Mouse (Mus musculus) midbrain, postnatal 0 days (tissue): Measurements from ENCODE around the gene Wdr25. TPM values are rescaled to one million over a fixed set of nuclear protein-coding genes. Genes with fewer than 3 reads are reported as not detected.

Experiments used
- ATAC-seq: fragments of 200-750 bp; cut with Nextera tagmentation; 2 replicates; pipeline ENCODE4 v1.8.0; 2017; ENCODE audit warnings: moderate number of reproducible peaks, mild to moderate bottlenecking, moderate TSS enrichment, moderate library complexity; ENCODE audit not compliant: low FRiP score
- DNase-seq: peaks from one replicate; pipeline ENCODE4 v3.0.0-alpha.2; 2015; ENCODE audit warnings: low spot score
- H3K27ac ChIP-seq: fragments of 300-500 bp; sonication (generic); 2 replicates; pipeline ENCODE4 v1.5.1; 2014; ENCODE audit warnings: low read depth, mild to moderate bottlenecking, low read length, mixed read lengths
- H3K27me3 ChIP-seq: fragments of 300-500 bp; sonication (generic); 2 replicates; pipeline ENCODE4 v1.6.1; 2014; ENCODE audit warnings: low read length, control low read depth, mixed read lengths; ENCODE audit not compliant: insufficient read depth
- H3K36me3 ChIP-seq: fragments of 300-500 bp; sonication (generic); 2 replicates; pipeline ENCODE4 v1.6.1; 2014; ENCODE audit warnings: low read length, control low read depth, mixed read lengths; ENCODE audit not compliant: insufficient read depth
- H3K4me1 ChIP-seq: fragments of 300-500 bp; sonication (generic); 2 replicates; pipeline ENCODE4 v1.6.1; 2014; ENCODE audit warnings: mild to moderate bottlenecking, control low read depth, antibody characterized with exemption, low read length, mixed read lengths; ENCODE audit not compliant: insufficient read depth
- H3K4me2 ChIP-seq: fragments of 300-500 bp; sonication (generic); 2 replicates; pipeline ENCODE4 v1.6.1; 2014; ENCODE audit warnings: low read depth, mild to moderate bottlenecking, low read length, mixed read lengths; ENCODE audit not compliant: poor library complexity, severe bottlenecking
- H3K4me3 ChIP-seq: fragments of 300-500 bp; sonication (generic); 2 replicates; pipeline ENCODE4 v1.5.1; 2014; ENCODE audit warnings: low read depth, mild to moderate bottlenecking, low read length, moderate library complexity
- H3K9ac ChIP-seq: fragments of 300-500 bp; sonication (generic); replicated peaks from 2 replicates; pipeline ENCODE4 v1.6.1; 2014; ENCODE audit warnings: mild to moderate bottlenecking, low read length, moderate library complexity, mixed read lengths; ENCODE audit not compliant: poor library complexity, severe bottlenecking
- H3K9me3 ChIP-seq: fragments of 300-500 bp; sonication (generic); 2 replicates; pipeline ENCODE4 v1.6.1; 2016; ENCODE audit warnings: low read length, control low read depth
- CTCF ChIP-seq: IDR thresholded peaks from 2 replicates; pipeline ENCODE4 v1.5.1; 2016; ENCODE audit warnings: antibody characterized with exemption, mild to moderate bottlenecking
- WGBS: fragments of 180-500 bp; shearing (Covaris S2); extraction: QIAGEN DNeasy Blood & Tissue Kit; methylation state at CpG from one replicate; pipeline ENCODE4 v1.1.7; 2014; 5-methylcytosine and 5-hydroxymethylcytosine counted together
- polyA plus RNA-seq: library from polyadenylated mRNA; unstranded; fragments of >200 nt; fragmentation: Nextera tagmentation; extraction: Ambion mirVana; gene quantifications from 2 replicates; pipeline ENCODE4 v1.2.1, GENCODE M21; 2015
- total RNA-seq: library from RNA; depleted of rRNA; stranded (reverse); fragments of >200 nt; gene quantifications from 2 replicates; pipeline ENCODE4 v1.2.3, GENCODE M21; 2014

Gene Wdr25
- total and polyA plus RNA-seq, 2 experiments from 2014 or later, result 5.1 to 6.5 TPM

DNA sequence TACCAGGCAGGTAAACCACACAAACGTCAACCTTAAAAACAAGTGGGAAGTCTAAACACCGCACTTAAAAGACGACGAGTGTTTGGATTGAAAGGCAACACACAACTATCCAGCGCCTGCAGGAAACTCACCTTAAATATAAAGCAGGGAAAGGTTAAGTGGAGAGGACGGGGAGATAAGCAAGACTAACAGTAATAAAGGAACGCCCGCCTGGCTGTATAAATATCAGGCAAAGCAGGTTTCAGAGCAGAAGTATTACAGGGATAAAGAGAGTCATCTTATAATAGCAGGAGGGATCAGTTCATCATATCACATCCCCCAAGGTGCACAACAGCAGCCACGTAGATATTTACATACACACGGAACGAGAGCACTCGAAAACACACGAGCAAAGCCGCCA, 78.8 kb downstream of the Wdr25 start:
- no peak for TF ChIP-seq CTCF
- no peak for ATAC-seq
- WGBS, result 91% methylated on average over 14 of the region's 14 CpGs

GRCm38 (mm10) chr12:108979977-108980376, 86.5 kb downstream of the Wdr25 start:
- ATAC-seq, result peak; percentile 34; the same call in 1 of the 2 replicates
- Histone ChIP-seq H3K27me3 (no peaks in the 10 kb centered on the region), H3K9me3 (no peaks in the 10 kb centered on the region), H3K4me1 (no peaks in the 10 kb centered on the region), H3K9ac (no peak overlapping the region), H3K4me2 (no peak overlapping the region), H3K36me3 (no peaks in the 10 kb centered on the region), H3K4me3 (no peak overlapping the region), H3K27ac (no peak overlapping the region)
- peak; percentile 55 for TF ChIP-seq CTCF
- no peak for DNase-seq
- 21% methylated on average over 10 of the region's 10 CpGs for WGBS

More for the DNA sequence above, 78.8 kb downstream of the Wdr25 start:
- no peaks in the 10 kb centered on the region for H3K36me3 ChIP-seq
- H3K4me2 ChIP-seq, result no peak overlapping the region
- H3K9me3 ChIP-seq, result no peaks in the 10 kb centered on the region
- H3K4me3 ChIP-seq, result no peak overlapping the region
- H3K27ac ChIP-seq, result no peak overlapping the region
- H3K9ac ChIP-seq, result no peak overlapping the region
- DNase-seq, result no peak
- no peaks in the 10 kb centered on the region for H3K27me3 ChIP-seq
- no peaks in the 10 kb centered on the region for H3K4me1 ChIP-seq

DNA sequence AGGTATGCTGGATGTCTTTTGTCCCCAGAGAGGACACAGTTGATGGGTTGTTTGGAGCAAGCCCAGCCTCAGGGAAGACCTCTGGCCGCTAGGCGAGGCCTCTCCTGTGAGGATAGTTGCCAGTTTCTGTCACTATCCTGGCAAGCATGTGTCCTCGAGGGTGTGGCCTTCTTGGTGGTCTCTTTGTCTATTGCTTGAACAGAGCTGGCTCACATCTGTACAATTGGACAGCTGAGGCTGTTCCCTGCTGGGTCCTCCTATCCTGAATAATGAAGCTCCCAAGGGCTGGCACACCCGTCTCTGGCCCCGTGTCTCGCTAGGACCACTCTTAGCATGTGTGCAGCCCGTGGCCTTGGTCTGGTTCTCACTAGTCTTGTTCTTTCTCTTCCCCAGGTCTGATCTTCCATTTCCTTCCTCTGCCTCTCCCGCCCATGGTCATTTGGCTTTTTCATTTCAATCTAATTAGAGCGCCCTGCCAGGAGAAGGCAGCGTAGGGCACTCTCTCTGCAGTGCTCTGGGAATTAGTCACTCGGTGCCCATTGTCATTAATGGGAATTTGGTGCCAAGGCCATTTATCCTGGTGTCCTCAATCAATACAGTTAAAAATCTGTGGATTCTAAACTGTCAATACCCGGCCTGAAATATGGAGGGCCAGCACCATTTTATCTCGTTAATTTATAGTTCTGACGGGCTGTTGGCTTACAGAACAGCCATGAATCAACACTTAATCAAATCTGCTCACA, 88.7 kb downstream of the Wdr25 start:
- no peak; the same call in 1 of the 2 replicates for ATAC-seq

GRCm38 (mm10) chr12:108982684-108982960, 89.2 kb downstream of the Wdr25 start:
- H3K4me2 ChIP-seq, result no peak overlapping the region
- WGBS, result 48% methylated on average over 6 of the region's 6 CpGs
- H3K4me3 ChIP-seq, result no peak overlapping the region
- H3K36me3 ChIP-seq, result no peaks in the 10 kb centered on the region
- ATAC-seq (no peak), DNase-seq (peak; percentile 26)
- TF ChIP-seq CTCF, result no peak
- no peak overlapping the region for H3K9ac ChIP-seq
- no peaks in the 10 kb centered on the region for H3K4me1 ChIP-seq
- H3K27me3 ChIP-seq, result no peaks in the 10 kb centered on the region
- no peaks in the 10 kb centered on the region for H3K9me3 ChIP-seq
- H3K27ac ChIP-seq, result no peak overlapping the region

More for the DNA sequence above, 88.7 kb downstream of the Wdr25 start:
- Histone ChIP-seq H3K36me3 (no peaks in the 10 kb centered on the region), H3K9ac (no peak overlapping the region), H3K4me1 (no peaks in the 10 kb centered on the region), H3K27ac (no peak overlapping the region), H3K4me2 (no peak overlapping the region), H3K9me3 (no peaks in the 10 kb centered on the region), H3K4me3 (no peak overlapping the region), H3K27me3 (no peaks in the 10 kb centered on the region)
- 57% methylated on average over 14 of the region's 14 CpGs for WGBS
- DNase-seq, result peak; percentile 28
- TF ChIP-seq CTCF, result no peak

- 83% methylated on average over 6 of the region's 6 CpGs for WGBS
- no peaks in the 10 kb centered on the region for H3K4me1 ChIP-seq
These were observed 90.1 kb downstream of the Wdr25 start for GRCm38 (mm10) chr12:108983496-108983895.

GRCm38 (mm10) chr12:108984471-108984870, 91.0 kb downstream of the Wdr25 start:
- Histone ChIP-seq H3K36me3 (no peaks in the 10 kb centered on the region), H3K9ac (no peak overlapping the region), H3K27me3 (no peaks in the 10 kb centered on the region), H3K4me1 (no peaks in the 10 kb centered on the region), H3K4me2 (no peak overlapping the region), H3K9me3 (no peaks in the 10 kb centered on the region), H3K4me3 (no peak overlapping the region), H3K27ac (no peak overlapping the region)
- DNase-seq, result peak; percentile 21
- 70% methylated on average over 8 of the region's 8 CpGs for WGBS
- no peak for TF ChIP-seq CTCF
- ATAC-seq, result no peak

More at GRCm38 (mm10) chr12:108983496-108983895, 90.1 kb downstream of the Wdr25 start:
- no peaks in the 10 kb centered on the region for H3K36me3 ChIP-seq
- no peak overlapping the region for H3K4me2 ChIP-seq
- H3K4me3 ChIP-seq, result no peak overlapping the region
- H3K27me3 ChIP-seq, result no peaks in the 10 kb centered on the region
- H3K27ac ChIP-seq, result no peak overlapping the region
- DNase-seq (no peak), ATAC-seq (no peak)
- no peak for TF ChIP-seq CTCF
- H3K9ac ChIP-seq, result no peak overlapping the region
- H3K9me3 ChIP-seq, result no peaks in the 10 kb centered on the region
